Mouse (Mus musculus) C2C12 (cell line): ENCODE data around the gene Ambn.

ENCODE experiments used
- CEBPB ChIP-seq: IDR thresholded peaks from one replicate; pipeline ENCODE4 v1.6.1; 2011; ENCODE audit warnings: low read depth, mild to moderate bottlenecking, control low read depth, moderate library complexity
- CTCF ChIP-seq: IDR thresholded peaks from one replicate; pipeline ENCODE4 v1.5.1; 2011; ENCODE audit not compliant: control insufficient read depth, insufficient read depth, insufficient read length
- MAX ChIP-seq: IDR thresholded peaks from one replicate; pipeline ENCODE4 v1.6.1; 2011; ENCODE audit warnings: mild to moderate bottlenecking, control low read depth
- MYOD1 ChIP-seq: IDR thresholded peaks from one replicate; pipeline ENCODE4 v1.6.1; 2011; ENCODE audit warnings: low read depth; ENCODE audit not compliant: control insufficient read depth, insufficient read length
- MYOG ChIP-seq: IDR thresholded peaks from one replicate; pipeline ENCODE4 v1.6.1; 2011; ENCODE audit not compliant: control insufficient read depth, insufficient read length; ENCODE audit errors: extremely low read depth

DNA sequence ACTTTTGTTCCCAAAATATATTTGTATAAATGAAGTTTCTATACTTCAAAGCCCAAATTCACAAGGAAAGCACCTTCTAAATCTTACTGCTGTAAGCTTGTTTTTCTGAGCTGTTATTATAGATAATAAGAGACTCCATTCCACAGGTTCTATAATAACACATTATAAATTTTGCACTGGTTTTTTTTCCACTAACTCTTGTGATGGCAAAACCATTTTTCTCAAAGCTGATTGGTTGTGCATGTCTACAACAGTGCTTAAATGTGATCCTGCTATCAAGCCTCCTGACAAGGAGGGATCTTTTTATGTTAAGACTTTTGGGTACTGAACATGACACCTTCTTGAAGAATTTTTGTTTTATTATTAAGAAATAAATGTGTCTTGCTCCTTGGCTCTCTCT lies 31.9 kb downstream of the Ambn start, which contains the start of gene Enam:
- no peak for TF ChIP-seq CTCF
- TF ChIP-seq CEBPB: no peak
- no peak for TF ChIP-seq MAX
- no peak for TF ChIP-seq MYOG
- no peak for TF ChIP-seq MYOD1
